Mouse (Mus musculus): ENCODE measurements at regions not wholly inside any gene's neighbourhood (a gene's known extent, or its start where the extent isn't known, plus 50 kb on each side); places are given as distances from the start of the nearest gene placed in this dataset.
A peak's percentile ranks its signal among the peaks of the same experiment; 100 is the strongest.
"Not testable (repeated sequence)": the region's sequence is repeated elsewhere in the genome, so short reads cannot be mapped to it uniquely, and the experiment has no call there.

- no peak for DNase-seq (ENCODE audit: extremely low read depth, insufficient read length, low spot score)
Measured at GRCm38 (mm10) chr11:23079936-23080794, 72.8 kb downstream of the Fam161a start.

GRCm38 (mm10) chr11:23081616-23082015, 74.3 kb downstream of the Fam161a start:
- DNase-seq (ENCODE audit: extremely low read depth, insufficient read length, low spot score), result no peak

- DNase-seq (ENCODE audit: extremely low read depth, insufficient read length, low spot score), result not testable (repeated sequence)
Measured at GRCm38 (mm10) chr11:23083811-23084210, 76.5 kb downstream of the Fam161a start.

GRCm38 (mm10) chr11:23095287-23095686, 88.0 kb downstream of the Fam161a start:
- DNase-seq (ENCODE audit: extremely low read depth, insufficient read length, low spot score), result no peak

- DNase-seq (ENCODE audit: extremely low read depth, insufficient read length, low spot score), result not testable (repeated sequence)
Measured at GRCm38 (mm10) chr11:23095723-23096122, 88.4 kb downstream of the Fam161a start.

- no peak for DNase-seq (ENCODE audit: extremely low read depth, insufficient read length, low spot score)
Measured at GRCm38 (mm10) chr11:23096451-23097222, 89.3 kb downstream of the Fam161a start.

GRCm38 (mm10) chr11:23097223-23097490, 89.8 kb downstream of the Fam161a start:
- no peak for DNase-seq (ENCODE audit: extremely low read depth, insufficient read length, low spot score)

GRCm38 (mm10) chr11:23114636-23115035, 107.3 kb downstream of the Fam161a start:
- no peak for DNase-seq (ENCODE audit: extremely low read depth, insufficient read length, low spot score)

- DNase-seq (ENCODE audit: extremely low read depth, insufficient read length, low spot score), result no peak
Measured at GRCm38 (mm10) chr11:23120533-23121210, 113.3 kb downstream of the Fam161a start.

- DNase-seq (ENCODE audit: extremely low read depth, insufficient read length, low spot score), result peak; percentile 29
Measured at GRCm38 (mm10) chr11:23124198-23124951, 117.0 kb downstream of the Fam161a start.

GRCm38 (mm10) chr11:23131122-23131521, 123.8 kb downstream of the Fam161a start:
- no peak for DNase-seq (ENCODE audit: extremely low read depth, insufficient read length, low spot score)

- DNase-seq (ENCODE audit: extremely low read depth, insufficient read length, low spot score), result no peak
Measured at GRCm38 (mm10) chr11:23131632-23132031, 124.2 kb upstream of the Xpo1 start.

GRCm38 (mm10) chr11:23140429-23141099, 115.3 kb upstream of the Xpo1 start:
- DNase-seq (ENCODE audit: extremely low read depth, insufficient read length, low spot score), result no peak

- DNase-seq (ENCODE audit: extremely low read depth, insufficient read length, low spot score), result no peak
Measured at GRCm38 (mm10) chr11:23141100-23141837, 114.6 kb upstream of the Xpo1 start.

- DNase-seq (ENCODE audit: extremely low read depth, insufficient read length, low spot score), result no peak
Measured at GRCm38 (mm10) chr11:23148048-23148596, 107.7 kb upstream of the Xpo1 start.

GRCm38 (mm10) chr11:23149556-23150244, 106.1 kb upstream of the Xpo1 start:
- DNase-seq (ENCODE audit: extremely low read depth, insufficient read length, low spot score), result peak; percentile 14

GRCm38 (mm10) chr11:23154851-23155250, 101.0 kb upstream of the Xpo1 start:
- DNase-seq (ENCODE audit: extremely low read depth, insufficient read length, low spot score), result no peak

GRCm38 (mm10) chr11:23168546-23169218, 87.2 kb upstream of the Xpo1 start:
- DNase-seq (ENCODE audit: extremely low read depth, insufficient read length, low spot score), result no peak

All from 3134 (cell line).